Mouse (Mus musculus) fat pad, adult 2 months (tissue): ENCODE results near the gene Ubb.

Experiments used
- DNase-seq: peaks from one replicate; pipeline ENCODE4 v3.0.0-alpha.2; 2011; ENCODE audit warnings: low read depth, low spot score; ENCODE audit errors: extremely low read depth

Ubb gene

GRCm38 (mm10) chr11:62583031-62583430 is 32.1 kb downstream of the Ubb start:
- no peak for DNase-seq

- DNase-seq = no peak
Observed at GRCm38 (mm10) chr11:62584671-62585206, 33.8 kb downstream of the Ubb start.

GRCm38 (mm10) chr11:62587034-62587433 is 36.1 kb downstream of the Ubb start:
- no peak for DNase-seq

GRCm38 (mm10) chr11:62589391-62589790 is 38.4 kb downstream of the Ubb start:
- no peak for DNase-seq

GRCm38 (mm10) chr11:62591026-62591425 is 40.1 kb downstream of the Ubb start:
- no peak for DNase-seq

- no peak for DNase-seq
Observed at GRCm38 (mm10) chr11:62591904-62592575, 41.1 kb downstream of the Ubb start.

GRCm38 (mm10) chr11:62598571-62598970 is 47.6 kb downstream of the Ubb start:
- DNase-seq = no peak

- no peak for DNase-seq
Observed at GRCm38 (mm10) chr11:62601732-62602618, 51.0 kb downstream of the Ubb start.
